Mouse (Mus musculus): ENCODE measurements around the gene Olfr73. TPM values are rescaled to one million over a fixed set of nuclear protein-coding genes. Genes with fewer than 3 reads are reported as not detected.

The Olfr73 gene
- not detected for polyA plus RNA-seq (2014; fragmentation: Illumina TruSeq; extraction: RNeasy Lipid Tissue Mini Kit (QIAGEN cat#74804); ENCODE audit: low replicate concordance)

DNA sequence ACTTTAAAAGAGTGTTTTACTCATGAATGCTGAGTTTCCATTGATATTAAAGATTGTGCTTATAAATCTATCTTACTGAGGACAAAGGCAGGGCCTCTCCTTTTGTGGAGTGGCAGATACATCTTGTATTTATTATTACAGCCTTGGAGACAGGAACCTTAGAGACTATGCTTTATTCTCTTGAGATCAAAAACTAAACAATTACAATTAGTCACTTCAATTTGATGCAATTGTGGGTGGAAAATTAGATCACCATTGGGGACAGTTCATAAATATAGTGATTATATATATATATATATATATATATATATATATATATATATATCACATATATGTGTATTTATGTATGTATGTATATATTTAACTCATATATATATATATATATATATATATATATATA is at the start of gene Olfr73:
Gene Olfr73 (minus strand): TSS at position 101 of the 400 bp plus-strand sequence.

DNA sequence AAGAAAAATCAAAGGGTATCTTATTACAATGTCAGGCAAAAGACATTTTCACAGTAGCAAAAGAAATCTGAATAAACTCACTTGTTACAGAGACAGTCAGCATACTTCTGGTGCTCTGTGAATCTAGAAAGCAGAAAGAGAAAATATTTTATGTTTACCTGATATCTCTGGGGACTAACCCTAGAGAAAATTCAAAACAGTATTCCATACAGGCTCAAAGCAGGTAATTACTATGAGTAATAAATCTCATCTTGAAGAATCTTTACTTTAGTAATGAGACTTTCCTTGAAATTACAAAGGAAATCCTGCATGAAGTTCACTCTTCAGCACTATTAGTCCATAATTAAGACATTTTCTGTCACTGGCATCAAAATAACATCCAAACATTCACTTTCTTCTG is 34.2 kb upstream of the Olfr73 start, which contains the start of gene Olfr1163:
Gene Olfr1163 (minus strand): TSS at position 101 of the 400 bp plus-strand sequence.

DNA sequence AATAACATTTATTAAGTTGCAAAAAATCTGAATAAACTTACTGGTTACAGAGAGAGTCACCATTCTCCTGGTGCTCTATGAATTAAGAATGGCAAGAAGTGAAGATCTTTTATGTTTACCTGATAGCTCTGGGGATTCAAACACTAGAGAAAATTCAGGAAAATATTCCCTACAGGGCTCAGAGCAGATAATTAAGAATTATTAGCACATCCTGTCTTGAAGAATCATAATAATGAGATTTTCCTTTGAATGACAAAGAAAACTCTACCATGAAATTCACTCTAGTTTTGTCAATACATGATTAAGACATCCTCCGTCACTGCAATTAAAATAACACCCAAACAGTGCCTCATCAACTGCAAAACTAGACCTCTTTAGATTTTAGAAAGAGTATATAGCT is 13.5 kb upstream of the Olfr73 start, which contains the start of gene Olfr1162:
Gene Olfr1162 (minus strand): TSS at position 101 of the 400 bp plus-strand sequence.

DNA sequence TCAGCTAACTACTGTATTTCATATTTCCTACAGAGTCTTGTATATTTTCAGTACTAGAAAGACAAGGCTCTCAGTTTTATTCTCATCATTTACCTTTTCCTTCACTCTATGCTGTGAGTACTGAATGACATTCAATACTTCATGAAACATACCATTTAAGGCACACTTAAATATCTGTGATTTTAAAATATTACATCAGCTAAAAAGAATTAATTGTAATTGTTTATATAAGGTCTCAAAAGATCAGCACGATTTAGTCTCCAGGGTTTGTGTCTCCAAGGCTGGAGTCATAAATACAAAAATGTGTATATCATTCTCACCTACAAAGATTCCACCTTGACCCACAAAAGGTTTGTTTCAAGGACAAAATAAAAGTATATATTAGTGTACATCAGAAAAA is 15.0 kb downstream of the Olfr73 start, which contains the start of gene Olfr1161:
Gene Olfr1161 (plus strand): TSS at position 301 of the 400 bp plus-strand sequence.

DNA sequence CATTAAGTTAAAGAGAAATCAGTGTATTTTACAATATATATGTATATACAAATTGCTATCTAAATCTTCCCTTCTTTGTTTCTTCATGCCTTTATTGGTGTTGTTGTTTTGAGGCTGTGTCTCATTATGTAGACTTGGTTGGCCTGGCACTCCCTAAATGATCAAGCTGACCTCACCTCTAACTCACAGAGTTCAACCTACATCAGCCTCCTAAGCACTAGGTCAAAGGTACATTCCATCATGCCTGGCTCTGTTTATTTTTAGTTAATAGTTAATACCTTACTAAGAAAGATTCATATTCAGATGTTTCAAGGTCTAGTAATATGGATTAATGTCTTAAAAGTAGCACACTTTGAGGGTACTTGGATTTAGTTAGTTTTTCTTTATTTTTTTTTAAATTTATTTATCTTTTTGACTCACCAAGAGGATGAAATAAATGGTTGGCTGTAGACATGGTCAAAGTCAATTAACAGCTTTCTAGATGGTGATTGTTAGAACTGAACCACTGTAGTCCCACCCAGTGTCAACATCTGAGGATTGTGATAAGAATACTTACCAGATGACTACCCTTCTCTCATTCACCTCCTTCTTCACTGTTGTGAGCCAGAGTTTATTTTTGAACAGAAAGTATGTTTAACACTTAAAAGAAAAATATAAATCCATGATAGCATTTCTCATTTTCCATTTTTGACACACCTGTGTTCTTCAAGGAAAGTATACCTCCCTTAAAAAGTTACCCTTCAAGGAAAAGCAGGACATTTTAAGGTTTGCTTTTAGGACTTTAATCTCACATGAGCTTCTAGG is 29.8 kb downstream of the Olfr73 start, which contains the start of gene Olfr1160:
Gene Olfr1160 (minus strand): TSS at position 754 of the 804 bp plus-strand sequence.

DNA sequence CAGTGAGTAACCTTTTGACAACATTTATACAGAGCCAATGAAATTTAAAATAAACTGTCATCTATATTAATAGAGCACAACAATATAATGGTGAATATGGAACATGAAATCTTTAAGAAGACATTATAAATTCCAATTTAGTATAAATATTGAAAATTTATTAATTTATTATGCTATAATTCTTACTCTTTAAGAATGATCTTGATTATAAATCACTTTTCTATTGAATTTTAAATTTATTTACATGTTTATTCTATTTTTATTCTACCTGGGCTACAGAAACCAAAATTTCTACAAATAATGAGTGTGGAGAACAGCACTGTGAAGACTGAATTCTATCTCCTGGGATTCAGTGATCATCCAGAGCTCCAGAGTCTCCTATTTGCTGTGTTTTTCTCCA is 47.7 kb downstream of the Olfr73 start, which contains the start of gene Olfr1158:
Gene Olfr1158 (plus strand): TSS at position 301 of the 400 bp plus-strand sequence.

Other genes with a start within 250 kb of the Olfr73 start
- gene Olfr1143, start 237.1 kb downstream of the Olfr73 start, polyA plus RNA-seq (2014; fragmentation: Illumina TruSeq; extraction: RNeasy Lipid Tissue Mini Kit (QIAGEN cat#74804); ENCODE audit: low replicate concordance), result not detected
- not detected for gene Olfr1145, start 227.9 kb downstream of the Olfr73 start, polyA plus RNA-seq (2014; fragmentation: Illumina TruSeq; extraction: RNeasy Lipid Tissue Mini Kit (QIAGEN cat#74804); ENCODE audit: low replicate concordance)
- gene Olfr1148, start 207.2 kb downstream of the Olfr73 start, polyA plus RNA-seq (2014; fragmentation: Illumina TruSeq; extraction: RNeasy Lipid Tissue Mini Kit (QIAGEN cat#74804); ENCODE audit: low replicate concordance), result not detected
- gene Olfr1150-ps1, start 193.7 kb downstream of the Olfr73 start, polyA plus RNA-seq (2014; fragmentation: Illumina TruSeq; extraction: RNeasy Lipid Tissue Mini Kit (QIAGEN cat#74804); ENCODE audit: low replicate concordance), result not detected
- not detected for gene Olfr1151, start 181.8 kb downstream of the Olfr73 start, polyA plus RNA-seq (2014; fragmentation: Illumina TruSeq; extraction: RNeasy Lipid Tissue Mini Kit (QIAGEN cat#74804); ENCODE audit: low replicate concordance)
- not detected for gene Olfr1152, start 171.2 kb downstream of the Olfr73 start, polyA plus RNA-seq (2014; fragmentation: Illumina TruSeq; extraction: RNeasy Lipid Tissue Mini Kit (QIAGEN cat#74804); ENCODE audit: low replicate concordance)
- gene Olfr1153, start 142.7 kb downstream of the Olfr73 start, polyA plus RNA-seq (2014; fragmentation: Illumina TruSeq; extraction: RNeasy Lipid Tissue Mini Kit (QIAGEN cat#74804); ENCODE audit: low replicate concordance), result not detected
- gene Olfr1154, start 132.5 kb downstream of the Olfr73 start, polyA plus RNA-seq (2014; fragmentation: Illumina TruSeq; extraction: RNeasy Lipid Tissue Mini Kit (QIAGEN cat#74804); ENCODE audit: low replicate concordance), result not detected
- gene Olfr1155, start 92.6 kb downstream of the Olfr73 start, polyA plus RNA-seq (2014; fragmentation: Illumina TruSeq; extraction: RNeasy Lipid Tissue Mini Kit (QIAGEN cat#74804); ENCODE audit: low replicate concordance), result not detected
- gene Olfr1156, start 84.6 kb downstream of the Olfr73 start, polyA plus RNA-seq (2014; fragmentation: Illumina TruSeq; extraction: RNeasy Lipid Tissue Mini Kit (QIAGEN cat#74804); ENCODE audit: low replicate concordance), result not detected
- gene Olfr1157, start 69.4 kb downstream of the Olfr73 start, polyA plus RNA-seq (2014; fragmentation: Illumina TruSeq; extraction: RNeasy Lipid Tissue Mini Kit (QIAGEN cat#74804); ENCODE audit: low replicate concordance), result not detected
- gene Olfr74, start 63.0 kb downstream of the Olfr73 start, polyA plus RNA-seq (2014; fragmentation: Illumina TruSeq; extraction: RNeasy Lipid Tissue Mini Kit (QIAGEN cat#74804); ENCODE audit: low replicate concordance), result not detected
- gene Olfr1158, start 47.6 kb downstream of the Olfr73 start, polyA plus RNA-seq (2014; fragmentation: Illumina TruSeq; extraction: RNeasy Lipid Tissue Mini Kit (QIAGEN cat#74804); ENCODE audit: low replicate concordance), result not detected
- not detected for gene Olfr1160, start 29.4 kb downstream of the Olfr73 start, polyA plus RNA-seq (2014; fragmentation: Illumina TruSeq; extraction: RNeasy Lipid Tissue Mini Kit (QIAGEN cat#74804); ENCODE audit: low replicate concordance)
- gene Olfr1161, start 14.9 kb downstream of the Olfr73 start, polyA plus RNA-seq (2014; fragmentation: Illumina TruSeq; extraction: RNeasy Lipid Tissue Mini Kit (QIAGEN cat#74804); ENCODE audit: low replicate concordance), result not detected
- gene Olfr1162, start 13.4 kb upstream of the Olfr73 start, polyA plus RNA-seq (2014; fragmentation: Illumina TruSeq; extraction: RNeasy Lipid Tissue Mini Kit (QIAGEN cat#74804); ENCODE audit: low replicate concordance), result not detected
- not detected for gene Olfr1163, start 34.1 kb upstream of the Olfr73 start, polyA plus RNA-seq (2014; fragmentation: Illumina TruSeq; extraction: RNeasy Lipid Tissue Mini Kit (QIAGEN cat#74804); ENCODE audit: low replicate concordance)
- not detected for gene Olfr1164, start 56.3 kb upstream of the Olfr73 start, polyA plus RNA-seq (2014; fragmentation: Illumina TruSeq; extraction: RNeasy Lipid Tissue Mini Kit (QIAGEN cat#74804); ENCODE audit: low replicate concordance)
- gene Olfr1166, start 90.6 kb upstream of the Olfr73 start, polyA plus RNA-seq (2014; fragmentation: Illumina TruSeq; extraction: RNeasy Lipid Tissue Mini Kit (QIAGEN cat#74804); ENCODE audit: low replicate concordance), result not detected
- not detected for gene Olfr1167, start 117.5 kb upstream of the Olfr73 start, polyA plus RNA-seq (2014; fragmentation: Illumina TruSeq; extraction: RNeasy Lipid Tissue Mini Kit (QIAGEN cat#74804); ENCODE audit: low replicate concordance)
- gene Olfr1168, start 144.2 kb upstream of the Olfr73 start, polyA plus RNA-seq (2014; fragmentation: Illumina TruSeq; extraction: RNeasy Lipid Tissue Mini Kit (QIAGEN cat#74804); ENCODE audit: low replicate concordance), result not detected
- not detected for gene Olfr1170, start 190.6 kb upstream of the Olfr73 start, polyA plus RNA-seq (2014; fragmentation: Illumina TruSeq; extraction: RNeasy Lipid Tissue Mini Kit (QIAGEN cat#74804); ENCODE audit: low replicate concordance)
- gene Olfr1173, start 242.2 kb upstream of the Olfr73 start, polyA plus RNA-seq (2014; fragmentation: Illumina TruSeq; extraction: RNeasy Lipid Tissue Mini Kit (QIAGEN cat#74804); ENCODE audit: low replicate concordance), result not detected

All from small intestine, adult 10 weeks (tissue).